Mouse (Mus musculus) lung, embryonic 15.5 days (tissue): ENCODE measurements at regions not wholly inside any gene's neighbourhood (a gene's known extent, or its start where the extent isn't known, plus 50 kb on each side); places are given as distances from the start of the nearest gene placed in this dataset.
"Not testable (repeated sequence)": the region's sequence is repeated elsewhere in the genome, so short reads cannot be mapped to it uniquely, and the experiment has no call there.

Experiments used
- ATAC-seq: fragments of 200-750 bp; cut with Nextera tagmentation; 2 replicates; pipeline ENCODE4 v1.8.0; 2017; ENCODE audit warnings: moderate number of reproducible peaks, borderline replicate concordance; ENCODE audit not compliant: low FRiP score, low TSS enrichment; ENCODE audit errors: extremely low read depth
- H3K27ac ChIP-seq: fragments of 300-500 bp; sonication (generic); 2 replicates; pipeline ENCODE4 v1.5.1; 2015; ENCODE audit warnings: moderate library complexity, mild to moderate bottlenecking, inconsistent platforms
- H3K27me3 ChIP-seq: fragments of 300-500 bp; sonication (generic); 2 replicates; pipeline ENCODE4 v1.6.1; 2015; ENCODE audit warnings: inconsistent platforms
- H3K36me3 ChIP-seq: fragments of 300-500 bp; sonication (generic); 2 replicates; pipeline ENCODE4 v1.6.1; 2015; ENCODE audit warnings: inconsistent platforms
- H3K4me1 ChIP-seq: fragments of 300-500 bp; sonication (generic); 2 replicates; pipeline ENCODE4 v1.6.1; 2015; ENCODE audit warnings: inconsistent platforms
- H3K4me2 ChIP-seq: fragments of 300-500 bp; sonication (generic); 2 replicates; pipeline ENCODE4 v1.6.1; 2015; ENCODE audit warnings: inconsistent platforms, mild to moderate bottlenecking, moderate library complexity
- H3K4me3 ChIP-seq: fragments of 300-500 bp; sonication (generic); 2 replicates; pipeline ENCODE4 v1.5.1; 2015; ENCODE audit warnings: mild to moderate bottlenecking, inconsistent platforms
- H3K9ac ChIP-seq: fragments of 300-500 bp; sonication (generic); 2 replicates; pipeline ENCODE4 v1.6.1; 2015; ENCODE audit warnings: inconsistent platforms
- H3K9me3 ChIP-seq: fragments of 300-500 bp; sonication (generic); 2 replicates; pipeline ENCODE4 v1.6.1; 2016; ENCODE audit warnings: inconsistent platforms
- WGBS: fragments of 180-500 bp; shearing (Covaris S2); methylation state at CpG from one replicate; pipeline ENCODE4 v1.1.7; 2015; 5-methylcytosine and 5-hydroxymethylcytosine counted together

GRCm38 (mm10) chr6:102005627-102006026 is 567.3 kb downstream of the Cntn3 start:
- Histone ChIP-seq H3K9ac (no peak overlapping the region), H3K4me2 (no peak overlapping the region), H3K27ac (no peak overlapping the region), H3K27me3 (no peaks in the 10 kb centered on the region), H3K9me3 (no peaks in the 10 kb centered on the region), H3K4me1 (no peaks in the 10 kb centered on the region), H3K4me3 (no peak overlapping the region), H3K36me3 (no peaks in the 10 kb centered on the region)
- 64% methylated on average over 3 of the region's 3 CpGs for WGBS
- ATAC-seq, result no peak

GRCm38 (mm10) chr6:101998181-101998580 is 574.7 kb downstream of the Cntn3 start:
- Histone ChIP-seq H3K36me3 (no peaks in the 10 kb centered on the region), H3K9ac (no peak overlapping the region), H3K4me1 (no peaks in the 10 kb centered on the region), H3K9me3 (no peaks in the 10 kb centered on the region), H3K27ac (no peak overlapping the region), H3K27me3 (no peaks in the 10 kb centered on the region), H3K4me2 (no peak overlapping the region), H3K4me3 (no peak overlapping the region)
- no peak for ATAC-seq
- 73% methylated on average over 2 of the region's 2 CpGs for WGBS

GRCm38 (mm10) chr6:101997629-101998028 is 575.3 kb downstream of the Cntn3 start:
- ATAC-seq, result no peak
- Histone ChIP-seq H3K4me1 (no peaks in the 10 kb centered on the region), H3K4me3 (no peak overlapping the region), H3K27me3 (no peaks in the 10 kb centered on the region), H3K27ac (no peak overlapping the region), H3K4me2 (no peak overlapping the region), H3K36me3 (no peaks in the 10 kb centered on the region), H3K9me3 (no peaks in the 10 kb centered on the region), H3K9ac (no peak overlapping the region)
- 62% methylated on average over 5 of the region's 5 CpGs for WGBS

GRCm38 (mm10) chr6:101992815-101993214 is 580.1 kb downstream of the Cntn3 start:
- Histone ChIP-seq H3K4me1 (no peaks in the 10 kb centered on the region), H3K36me3 (no peaks in the 10 kb centered on the region), H3K9ac (no peak overlapping the region), H3K27ac (no peak overlapping the region), H3K4me3 (no peak overlapping the region), H3K27me3 (no peaks in the 10 kb centered on the region), H3K9me3 (no peaks in the 10 kb centered on the region), H3K4me2 (no peak overlapping the region)
- no peak for ATAC-seq
- 87% methylated on average over 2 of the region's 2 CpGs for WGBS

GRCm38 (mm10) chr6:101981656-101982055 is 591.2 kb downstream of the Cntn3 start:
- no peak overlapping the region for H3K4me2 ChIP-seq
- H3K27ac ChIP-seq, result no peak overlapping the region
- H3K27me3 ChIP-seq, result no peaks in the 10 kb centered on the region
- no peaks in the 10 kb centered on the region for H3K4me1 ChIP-seq
- no peak overlapping the region for H3K9ac ChIP-seq
- no peak overlapping the region for H3K4me3 ChIP-seq
- 68% methylated on average over 1 of the region's 1 CpGs for WGBS
- no peaks in the 10 kb centered on the region for H3K36me3 ChIP-seq
- H3K9me3 ChIP-seq, result no peaks in the 10 kb centered on the region
- ATAC-seq, result no peak

GRCm38 (mm10) chr6:101979213-101979612 is 593.7 kb downstream of the Cntn3 start:
- Histone ChIP-seq H3K4me3 (no peak overlapping the region), H3K36me3 (no peaks in the 10 kb centered on the region), H3K27ac (no peak overlapping the region), H3K9ac (no peak overlapping the region), H3K27me3 (no peaks in the 10 kb centered on the region), H3K4me2 (no peak overlapping the region), H3K9me3 (no peaks in the 10 kb centered on the region), H3K4me1 (no peaks in the 10 kb centered on the region)
- 68% methylated on average over 2 of the region's 2 CpGs for WGBS
- ATAC-seq, result no peak

- WGBS, result 88% methylated on average over 2 of the region's 2 CpGs
Observed at GRCm38 (mm10) chr6:101964941-101965340, 587.2 kb upstream of the Pdzrn3 start.

GRCm38 (mm10) chr6:101961476-101961875 is 583.8 kb upstream of the Pdzrn3 start:
- H3K4me3 ChIP-seq, ATAC-seq: not testable (repeated sequence)
- 56% methylated on average over 3 of the region's 3 CpGs for WGBS

More at GRCm38 (mm10) chr6:101964941-101965340, 587.2 kb upstream of the Pdzrn3 start:
- Histone ChIP-seq H3K36me3 (no peaks in the 10 kb centered on the region), H3K27ac (no peak overlapping the region), H3K9me3 (no peaks in the 10 kb centered on the region), H3K4me2 (no peak overlapping the region), H3K9ac (no peak overlapping the region), H3K4me1 (no peaks in the 10 kb centered on the region), H3K27me3 (no peaks in the 10 kb centered on the region), H3K4me3 (no peak overlapping the region)
- no peak for ATAC-seq

GRCm38 (mm10) chr6:101949681-101950080 is 572.0 kb upstream of the Pdzrn3 start:
- ATAC-seq, result no peak
- Histone ChIP-seq H3K36me3 (no peaks in the 10 kb centered on the region), H3K27me3 (no peaks in the 10 kb centered on the region), H3K9me3 (no peaks in the 10 kb centered on the region), H3K27ac (no peak overlapping the region), H3K9ac (no peak overlapping the region), H3K4me1 (no peaks in the 10 kb centered on the region), H3K4me2 (no peak overlapping the region), H3K4me3 (no peak overlapping the region)
- 28% methylated on average over 3 of the region's 3 CpGs for WGBS

More at GRCm38 (mm10) chr6:101961476-101961875, 583.8 kb upstream of the Pdzrn3 start:
- not testable (repeated sequence) for H3K27me3 ChIP-seq, H3K9me3 ChIP-seq, H3K27ac ChIP-seq, H3K9ac ChIP-seq, H3K36me3 ChIP-seq, H3K4me1 ChIP-seq, H3K4me2 ChIP-seq

GRCm38 (mm10) chr6:101948950-101949349 is 571.3 kb upstream of the Pdzrn3 start:
- no peak overlapping the region for H3K4me2 ChIP-seq
- WGBS, result 75% methylated on average over 2 of the region's 2 CpGs
- ATAC-seq, result no peak

GRCm38 (mm10) chr6:101940266-101940866 is 562.7 kb upstream of the Pdzrn3 start:
- no peaks in the 10 kb centered on the region for H3K27me3 ChIP-seq
- no peaks in the 10 kb centered on the region for H3K4me1 ChIP-seq
- no peak overlapping the region for H3K9ac ChIP-seq
- no peaks in the 10 kb centered on the region for H3K36me3 ChIP-seq
- no peak for ATAC-seq
- H3K9me3 ChIP-seq, result no peaks in the 10 kb centered on the region
- H3K27ac ChIP-seq, result no peak overlapping the region
- H3K4me2 ChIP-seq, result no peak overlapping the region
- H3K4me3 ChIP-seq, result no peak overlapping the region
- 65% methylated on average over 3 of the region's 3 CpGs for WGBS

More at GRCm38 (mm10) chr6:101948950-101949349, 571.3 kb upstream of the Pdzrn3 start:
- H3K4me1 ChIP-seq, result no peaks in the 10 kb centered on the region
- no peaks in the 10 kb centered on the region for H3K36me3 ChIP-seq
- no peak overlapping the region for H3K27ac ChIP-seq
- no peak overlapping the region for H3K4me3 ChIP-seq
- H3K9me3 ChIP-seq, result no peaks in the 10 kb centered on the region
- no peaks in the 10 kb centered on the region for H3K27me3 ChIP-seq
- no peak overlapping the region for H3K9ac ChIP-seq

- Histone ChIP-seq H3K27me3 (no peaks in the 10 kb centered on the region), H3K9ac (no peak overlapping the region), H3K4me2 (no peak overlapping the region), H3K9me3 (no peaks in the 10 kb centered on the region), H3K36me3 (no peaks in the 10 kb centered on the region), H3K27ac (no peak overlapping the region), H3K4me1 (no peaks in the 10 kb centered on the region), H3K4me3 (no peak overlapping the region)
- ATAC-seq, result no peak
- WGBS, result 73% methylated on average over 4 of the region's 4 CpGs
Observed at GRCm38 (mm10) chr6:101938393-101938985, 560.8 kb upstream of the Pdzrn3 start.
